Mouse (Mus musculus) heart, embryonic 11.5 days (tissue): ENCODE results near the gene Efcc1. TPM values are rescaled to one million over a fixed set of nuclear protein-coding genes. Genes with fewer than 3 reads are reported as not detected.

Source experiments
- ATAC-seq: fragments of 200-750 bp; cut with Nextera tagmentation; replicated peaks from 2 replicates; pipeline ENCODE4 v1.8.0; 2017; ENCODE audit warnings: moderate library complexity; ENCODE audit not compliant: insufficient number of reproducible peaks, low FRiP score, low TSS enrichment
- H3K27ac ChIP-seq: fragments of 300-500 bp; sonication (generic); 2 replicates; pipeline ENCODE4 v1.5.1; 2014; ENCODE audit warnings: mild to moderate bottlenecking, low read depth, low read length
- H3K27me3 ChIP-seq: fragments of 300-500 bp; sonication (generic); 2 replicates; pipeline ENCODE4 v1.6.1; 2014; ENCODE audit warnings: mild to moderate bottlenecking, low read length, mixed read lengths; ENCODE audit not compliant: control insufficient read depth, insufficient read depth
- H3K36me3 ChIP-seq: fragments of 300-500 bp; sonication (generic); 2 replicates; pipeline ENCODE4 v1.6.1; 2014; ENCODE audit warnings: mild to moderate bottlenecking, low read length, moderate library complexity, mixed read lengths; ENCODE audit not compliant: control insufficient read depth, insufficient read depth
- H3K4me1 ChIP-seq: fragments of 300-500 bp; sonication (generic); 2 replicates; pipeline ENCODE4 v1.6.1; 2014; ENCODE audit warnings: low read length; ENCODE audit not compliant: control insufficient read depth, insufficient read depth
- H3K4me2 ChIP-seq: fragments of 300-500 bp; sonication (generic); 2 replicates; pipeline ENCODE4 v1.6.1; 2014; ENCODE audit warnings: mild to moderate bottlenecking, moderate library complexity
- H3K4me3 ChIP-seq: fragments of 300-500 bp; sonication (generic); 2 replicates; pipeline ENCODE4 v1.5.1; 2014; ENCODE audit warnings: low read depth, low read length
- H3K9ac ChIP-seq: fragments of 300-500 bp; sonication (generic); 2 replicates; pipeline ENCODE4 v1.6.1; 2014; ENCODE audit warnings: mild to moderate bottlenecking, low read depth, low read length, moderate library complexity
- H3K9me3 ChIP-seq: fragments of 300-500 bp; sonication (generic); replicated peaks from 2 replicates; pipeline ENCODE4 v1.6.1; 2016; ENCODE audit warnings: low read length; ENCODE audit not compliant: control insufficient read depth
- WGBS: fragments of 180-500 bp; shearing (Covaris S2); extraction: QIAGEN DNeasy Blood & Tissue Kit; methylation state at CpG from one replicate; pipeline ENCODE4 v1.1.7; 2014; ENCODE audit not compliant: insufficient replicate concordance; 5-methylcytosine and 5-hydroxymethylcytosine counted together
- polyA plus RNA-seq: library from polyadenylated mRNA; unstranded; fragments of >200 nt; fragmentation: Nextera tagmentation; extraction: Ambion mirVana; gene quantifications from 2 replicates; pipeline ENCODE4 v1.2.1, GENCODE M21; 2014

Efcc1 gene
- polyA plus RNA-seq, 1 experiment from 2014 or later: not detected

DNA sequence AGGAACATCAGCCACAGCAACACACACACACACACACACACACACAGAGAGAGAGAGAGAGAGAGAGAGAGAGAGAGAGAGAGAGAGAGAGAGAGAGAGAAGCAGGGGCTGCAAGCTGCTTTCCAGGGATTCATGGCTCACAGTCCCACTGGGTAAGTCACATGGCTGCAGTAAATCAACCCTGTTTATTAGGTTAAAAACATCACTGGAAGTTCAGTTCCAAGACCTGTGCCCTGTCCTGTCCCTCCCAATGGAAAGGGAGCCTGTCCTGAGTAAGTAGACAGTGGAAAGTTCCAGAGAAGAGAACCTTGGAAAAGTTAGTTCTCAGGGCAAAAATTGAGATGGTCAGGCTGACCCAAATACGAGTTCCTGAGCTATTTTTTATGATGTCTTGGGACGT is 66.7 kb downstream of the Efcc1 start:
- ATAC-seq: no peak
- H3K9ac ChIP-seq: no peak overlapping the region
- H3K4me2 ChIP-seq: no peak overlapping the region
- H3K36me3 ChIP-seq: 0 out of 2 replicates have a peak, but pooled peaks cover 2% of the 10 kb centered on the region
- WGBS: 30% methylated on average over 2 of the region's 2 CpGs
- 0 out of 2 replicates have a peak, but pooled peaks cover 3% of the 10 kb centered on the region for H3K4me1 ChIP-seq
- no peak overlapping the region for H3K27ac ChIP-seq
- no peak overlapping the region for H3K4me3 ChIP-seq
- no peaks in the 10 kb centered on the region for H3K27me3 ChIP-seq
- H3K9me3 ChIP-seq: no peaks in the 10 kb centered on the region

DNA sequence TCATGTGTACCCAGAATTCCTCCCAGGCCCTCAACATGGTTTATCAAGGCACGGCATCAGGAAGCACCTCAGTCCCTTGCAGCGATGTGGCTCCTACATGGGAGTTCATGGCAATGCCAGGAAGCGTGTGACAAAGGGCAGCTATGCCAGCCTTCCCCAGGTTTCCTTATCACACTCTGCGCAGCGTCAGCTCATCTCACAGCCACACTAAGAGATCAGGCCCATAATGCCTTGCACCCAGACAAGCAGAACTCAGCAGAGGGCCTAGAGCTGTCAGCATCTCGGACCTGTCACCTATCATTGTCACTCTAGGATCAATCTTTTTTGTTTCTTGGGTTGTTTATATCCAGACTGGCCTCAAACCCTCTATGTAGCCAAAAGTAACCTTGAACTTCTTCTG is 68.9 kb downstream of the Efcc1 start:
- WGBS: 64% methylated on average over 6 of the region's 6 CpGs

DNA sequence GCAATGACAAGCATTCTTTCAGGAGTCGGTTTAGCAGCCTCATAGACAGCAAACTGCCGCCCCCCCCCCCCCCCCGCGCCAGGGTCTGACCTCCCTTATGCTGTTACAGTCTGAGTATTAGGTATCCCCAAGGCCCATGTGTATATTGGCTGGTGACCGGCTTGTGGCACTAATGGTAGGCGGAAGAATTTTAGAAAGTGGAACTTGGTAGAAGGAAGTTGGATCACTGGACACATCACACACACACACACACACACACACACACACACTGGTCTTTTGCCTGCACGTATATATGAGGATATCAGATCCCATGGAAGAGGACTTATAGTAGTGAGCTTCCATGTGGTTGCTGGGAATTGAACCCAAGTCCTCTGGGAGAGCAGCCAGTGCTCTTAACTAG is 71.8 kb downstream of the Efcc1 start:
- Histone ChIP-seq H3K36me3 (no peaks in the 10 kb centered on the region), H3K9me3 (no peaks in the 10 kb centered on the region), H3K4me3 (no peak overlapping the region), H3K4me1 (0 out of 2 replicates have a peak, but pooled peaks cover 3% of the 10 kb centered on the region), H3K4me2 (no peak overlapping the region), H3K27me3 (no peaks in the 10 kb centered on the region), H3K9ac (no peak overlapping the region), H3K27ac (no peak overlapping the region)
- ATAC-seq: no peak
- 86% methylated on average over 7 of the region's 7 CpGs for WGBS

More for the DNA sequence above, 68.9 kb downstream of the Efcc1 start:
- ATAC-seq: no peak
- Histone ChIP-seq H3K27me3 (no peaks in the 10 kb centered on the region), H3K27ac (no peak overlapping the region), H3K4me2 (no peak overlapping the region), H3K4me1 (0 out of 2 replicates have a peak, but pooled peaks cover 3% of the 10 kb centered on the region), H3K36me3 (no peaks in the 10 kb centered on the region), H3K4me3 (no peak overlapping the region), H3K9me3 (no peaks in the 10 kb centered on the region), H3K9ac (no peak overlapping the region)

DNA sequence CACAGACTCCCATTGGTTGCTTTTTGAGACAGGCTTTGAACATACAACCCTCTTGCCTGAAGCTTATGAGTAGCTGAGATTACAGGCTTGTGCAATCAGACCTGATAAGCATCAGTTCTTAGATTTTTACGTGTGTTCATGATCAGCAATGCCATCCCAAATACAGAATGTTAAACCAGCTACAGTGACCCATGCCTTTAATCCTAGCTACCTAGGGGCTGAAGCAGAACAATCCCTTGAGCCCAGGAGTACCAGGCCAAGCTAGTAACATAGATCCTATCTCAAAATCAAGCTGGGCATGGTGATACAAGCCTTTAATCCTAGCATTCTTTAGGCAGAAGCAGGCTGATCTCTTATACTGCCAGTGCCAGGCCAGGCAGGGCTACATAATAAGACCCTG is 73.4 kb downstream of the Efcc1 start:
- Histone ChIP-seq H3K4me1 (0 out of 2 replicates have a peak, but pooled peaks cover 3% of the 10 kb centered on the region), H3K9me3 (no peaks in the 10 kb centered on the region), H3K36me3 (no peaks in the 10 kb centered on the region), H3K4me3 (no peak overlapping the region), H3K27ac (no peak overlapping the region), H3K9ac (no peak overlapping the region), H3K4me2 (no peak overlapping the region), H3K27me3 (no peaks in the 10 kb centered on the region)
- ATAC-seq: no peak
- 74% methylated on average over 1 of the region's 1 CpGs for whole genome bisulfite sequencing

DNA sequence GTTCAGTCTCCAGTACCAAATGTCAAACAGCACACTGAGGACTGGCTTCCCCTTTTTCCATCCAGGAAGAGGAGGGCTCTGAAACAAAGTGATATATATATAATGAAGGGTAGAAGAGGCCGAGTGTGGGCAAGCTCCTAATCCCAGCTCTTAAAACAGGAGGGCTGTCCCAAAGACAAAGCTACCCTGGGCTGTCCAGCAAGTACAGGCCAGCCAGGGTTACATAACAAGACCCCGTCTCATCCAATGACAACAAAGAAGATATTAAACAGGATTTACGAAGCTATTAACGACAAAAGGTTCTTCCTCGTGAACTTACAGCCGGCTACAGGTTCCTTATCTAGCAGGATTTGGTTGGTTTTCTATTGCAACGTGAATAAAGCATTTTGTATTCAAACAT is 74.2 kb downstream of the Efcc1 start:
- H3K27me3 ChIP-seq: no peaks in the 10 kb centered on the region

DNA sequence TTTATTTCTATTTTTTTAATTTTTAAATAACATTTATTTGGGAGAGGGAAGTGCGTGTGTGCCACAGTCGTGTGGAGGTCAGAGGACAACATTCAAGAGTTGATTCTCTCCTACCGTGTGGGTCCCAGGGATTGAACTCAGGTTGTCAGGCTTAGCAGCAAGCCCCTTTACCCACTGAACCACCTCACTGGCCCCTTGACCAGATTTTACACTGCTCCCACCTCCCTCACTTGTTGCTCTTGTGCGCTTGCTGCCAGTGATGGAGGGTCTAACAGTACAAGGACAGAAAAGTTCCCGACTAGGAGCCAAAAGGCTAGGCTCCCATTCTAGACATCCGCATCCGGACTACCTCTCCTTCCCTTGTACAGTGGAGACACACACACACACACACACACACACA is 74.8 kb downstream of the Efcc1 start:
- no peaks in the 10 kb centered on the region for H3K9me3 ChIP-seq
- H3K4me1 ChIP-seq: no peaks in the 10 kb centered on the region
- H3K4me2 ChIP-seq: no peak overlapping the region
- H3K27ac ChIP-seq: no peak overlapping the region
- no peaks in the 10 kb centered on the region for H3K36me3 ChIP-seq
- H3K27me3 ChIP-seq: no peaks in the 10 kb centered on the region
- H3K4me3 ChIP-seq: no peak overlapping the region
- WGBS: 90% methylated on average over 7 of the region's 7 CpGs
- no peak for ATAC-seq
- H3K9ac ChIP-seq: no peak overlapping the region

More for the DNA sequence above, 74.2 kb downstream of the Efcc1 start:
- H3K9ac ChIP-seq: no peak overlapping the region
- no peaks in the 10 kb centered on the region for H3K36me3 ChIP-seq
- ATAC-seq: no peak
- H3K4me3 ChIP-seq: no peak overlapping the region
- H3K27ac ChIP-seq: no peak overlapping the region
- no peaks in the 10 kb centered on the region for H3K4me1 ChIP-seq
- no peak overlapping the region for H3K4me2 ChIP-seq
- no peaks in the 10 kb centered on the region for H3K9me3 ChIP-seq
- 78% methylated on average over 7 of the region's 7 CpGs for WGBS

Other genes starting within 250 kb of the Efcc1 start
- gene Arhgap25, start 197.6 kb upstream of the Efcc1 start, polyA plus RNA-seq: 1.1 and 1.6 TPM in 2 replicates
- 1.8 and 3.0 TPM in 2 replicates for gene Prokr1, start 140.1 kb upstream of the Efcc1 start, polyA plus RNA-seq
- gene Aplf, start 58.7 kb upstream of the Efcc1 start, polyA plus RNA-seq: 9.3 and 10.1 TPM in 2 replicates
- 6.1 and 7.1 TPM in 2 replicates for gene Gp9, start 47.2 kb downstream of the Efcc1 start, polyA plus RNA-seq
- gene Rab43, start 81.3 kb downstream of the Efcc1 start, polyA plus RNA-seq: 6.4 and 6.9 TPM in 2 replicates
- 2.3 TPM in 2 replicates for gene Gm45140, start 104.9 kb downstream of the Efcc1 start, polyA plus RNA-seq
- gene Isy1, start 107.9 kb downstream of the Efcc1 start, polyA plus RNA-seq: 28.1 and 36.5 TPM in 2 replicates
- 886 and 909 TPM in 2 replicates for gene Cnbp, start 120.2 kb downstream of the Efcc1 start, polyA plus RNA-seq
- 118 and 151 TPM in 2 replicates for gene Copg1, start 156.9 kb downstream of the Efcc1 start, polyA plus RNA-seq
- 28.5 and 28.7 TPM in 2 replicates for gene Hmces, start 183.1 kb downstream of the Efcc1 start, polyA plus RNA-seq